Mouse (Mus musculus) frontal cortex, adult 2 months (tissue): Measurements from ENCODE around the gene Erg. TPM values are rescaled to one million over a fixed set of nuclear protein-coding genes. Genes with fewer than 3 reads are reported as not detected.

ENCODE experiments used
- DNase-seq, 2 experiments: peaks; one replicate each; pipeline ENCODE4 v3.0.0; 2022; ENCODE audit warnings: low spot score in 1 of 2; ENCODE audit errors: extremely low spot score in 1 of 2
- polyA plus RNA-seq: library from polyadenylated mRNA; depleted of rRNA; stranded (reverse); fragments of >200 nt; gene quantifications from 2 replicates; pipeline ENCODE4 v1.2.3, GENCODE M21; 2012; rRNA removed

Gene Erg
- polyA plus RNA-seq: 5.7 and 7.2 TPM in 2 replicates

DNA sequence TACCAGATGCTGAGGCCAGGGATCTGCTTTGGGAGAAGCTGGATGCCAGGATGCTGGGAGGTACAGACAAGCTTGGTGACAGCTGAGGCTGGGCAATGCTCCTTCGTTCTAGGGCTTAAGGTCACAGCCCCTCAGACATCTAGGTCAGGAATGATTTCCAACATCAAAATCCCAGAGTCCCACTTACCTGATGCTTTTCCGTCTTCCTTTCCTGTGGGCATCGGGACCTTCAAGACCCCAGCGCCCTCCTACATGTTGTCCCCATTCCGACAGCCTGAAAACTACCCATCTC, at the start of gene Erg:
TSS of gene Erg (minus strand) at position 283 of the 292 bp plus-strand sequence.
- DNase-seq: no peak

DNA sequence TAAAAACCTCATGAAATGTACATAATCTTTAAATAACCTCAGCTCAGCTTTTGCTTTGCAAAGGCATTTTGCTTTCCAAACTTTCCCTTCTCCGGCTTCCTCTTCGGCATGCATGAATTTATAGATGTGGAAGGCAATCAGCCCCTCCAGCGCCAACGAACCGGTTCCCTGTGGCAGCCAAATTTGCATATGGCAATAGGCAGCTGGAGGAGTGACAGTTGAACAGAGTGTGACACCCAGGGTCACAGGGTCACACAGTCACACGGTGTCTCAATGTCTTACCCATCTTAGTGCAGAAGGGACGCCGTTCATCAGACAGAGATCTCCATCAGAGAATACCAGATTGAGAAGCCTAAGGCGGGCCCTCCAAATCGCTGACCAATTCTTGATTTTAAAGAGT, 45.4 kb upstream of the Erg start:
- DNase-seq: no peak

DNA sequence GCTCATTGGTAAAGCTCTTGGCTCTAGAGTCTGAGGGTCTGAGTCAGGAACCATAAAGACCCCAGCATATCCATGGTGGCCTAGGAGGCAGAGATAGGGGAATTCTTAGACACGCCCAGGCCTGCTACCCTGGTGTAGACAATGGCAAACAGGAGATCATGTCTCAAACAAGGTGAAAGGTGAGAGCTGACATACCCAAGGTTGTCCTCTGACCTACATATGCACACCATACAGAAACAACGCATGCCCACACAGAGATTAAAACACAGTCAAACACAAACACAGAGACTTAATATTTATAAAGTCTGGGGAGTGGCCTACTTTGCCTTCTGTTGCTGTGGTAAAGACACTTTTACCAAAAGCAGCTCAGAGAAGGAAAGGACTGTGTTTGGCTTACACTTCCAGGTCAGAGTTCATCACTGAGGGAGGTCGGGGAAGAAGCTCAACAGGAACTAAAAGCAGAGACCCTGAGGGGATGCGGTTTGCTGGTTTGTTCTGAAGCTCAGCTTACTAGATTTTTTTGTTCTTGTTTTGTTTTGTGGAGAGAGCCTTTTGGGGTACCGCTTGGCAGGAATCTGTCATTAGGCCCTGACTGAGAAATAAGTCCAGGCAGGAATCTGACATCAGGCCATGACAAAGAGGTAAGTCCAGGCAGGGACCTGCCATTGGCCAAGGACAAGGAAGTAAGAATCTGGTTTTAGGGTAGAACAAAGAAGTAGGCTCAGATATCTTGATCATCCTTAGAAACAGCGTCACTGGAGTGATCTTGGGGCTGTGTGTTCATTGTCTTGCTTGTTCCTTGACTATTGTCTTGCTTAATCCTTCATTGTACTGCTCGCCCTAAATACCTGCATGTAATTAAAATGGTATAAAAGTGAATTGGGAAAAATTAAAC, 37.7 kb upstream of the Erg start:
- DNase-seq: no peak

DNA sequence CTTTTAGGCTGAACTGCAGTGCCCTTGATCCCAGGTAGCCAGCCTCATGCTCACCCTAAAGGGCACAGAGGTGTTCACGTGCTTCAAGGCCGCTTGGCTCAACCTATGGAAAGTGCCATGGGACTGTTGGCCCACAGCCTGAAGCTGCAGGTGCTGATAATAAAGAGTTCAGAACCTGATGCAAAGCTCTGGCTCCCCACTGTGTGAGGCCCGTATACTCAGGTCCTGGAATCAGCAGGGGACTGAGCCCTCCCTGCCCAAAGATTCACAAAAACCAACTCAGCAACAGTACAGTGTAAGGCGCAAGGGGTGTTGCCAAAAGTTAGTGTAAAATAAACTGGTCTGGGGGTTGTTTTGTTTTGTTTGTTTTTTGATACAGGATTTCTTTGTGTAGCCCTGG, 36.7 kb upstream of the Erg start:
- DNase-seq: no peak

DNA sequence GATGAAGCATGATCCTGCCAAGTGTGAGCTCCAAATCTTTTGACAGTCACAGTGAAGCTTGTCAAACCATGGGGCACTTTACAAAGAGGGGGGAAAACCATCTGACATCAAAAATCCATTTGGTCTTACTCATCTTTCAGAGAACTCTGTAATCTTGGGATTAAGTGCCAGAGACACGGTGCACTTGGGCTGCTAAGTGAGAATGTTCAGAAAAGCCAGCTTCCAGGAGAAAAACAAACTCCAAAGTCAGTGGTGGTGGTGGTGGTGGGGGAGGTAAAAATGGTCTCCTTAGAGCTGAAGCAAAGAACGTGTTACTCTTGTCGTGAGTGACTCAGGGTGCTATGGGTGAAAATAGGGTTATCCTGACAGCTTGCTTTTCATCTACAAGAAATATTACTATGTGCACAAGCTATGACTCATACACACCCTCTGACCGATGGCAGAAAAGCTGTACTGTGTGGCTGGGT, 33.5 kb upstream of the Erg start:
- DNase-seq: no peak

DNA sequence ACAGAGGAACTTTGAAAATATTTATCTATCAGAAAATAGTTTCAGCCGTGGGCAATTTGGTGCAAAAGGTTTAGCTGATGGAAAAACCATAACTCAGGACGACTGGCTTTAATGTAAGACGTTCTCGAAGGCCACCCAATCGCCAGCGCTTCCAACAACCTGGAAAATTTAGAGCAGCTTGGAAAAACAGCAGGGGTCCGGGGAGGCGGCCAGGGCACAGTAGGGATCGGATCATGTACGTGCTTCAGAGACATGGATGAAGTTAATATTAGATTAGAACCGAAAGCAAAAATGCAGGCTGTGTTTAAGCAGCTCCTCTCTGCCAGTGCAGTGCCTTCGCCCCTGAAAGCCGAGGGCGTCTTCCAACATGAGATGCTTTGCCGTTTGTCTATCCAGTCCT, 31.8 kb upstream of the Erg start:
- no peak for DNase-seq

DNA sequence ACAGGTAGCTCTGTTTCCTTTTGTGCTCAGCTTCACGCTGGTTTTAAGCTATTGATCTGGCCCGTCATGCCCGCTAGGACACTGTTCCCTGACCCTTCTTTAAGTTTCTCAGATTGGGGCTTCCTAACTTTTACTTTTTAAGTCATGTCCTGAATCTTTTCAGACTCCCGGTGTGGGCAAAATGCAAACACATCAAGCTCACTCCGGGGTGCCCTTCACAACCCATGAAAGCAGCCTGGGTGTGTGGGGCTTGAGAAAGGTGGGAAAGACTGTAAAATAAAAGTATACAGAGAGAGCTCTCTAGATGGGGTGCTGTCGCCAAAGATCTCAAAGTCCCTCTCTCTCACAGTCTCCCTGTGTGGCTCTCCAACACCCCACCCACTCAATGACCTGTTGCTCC, 31.3 kb upstream of the Erg start:
- no peak for DNase-seq

DNA sequence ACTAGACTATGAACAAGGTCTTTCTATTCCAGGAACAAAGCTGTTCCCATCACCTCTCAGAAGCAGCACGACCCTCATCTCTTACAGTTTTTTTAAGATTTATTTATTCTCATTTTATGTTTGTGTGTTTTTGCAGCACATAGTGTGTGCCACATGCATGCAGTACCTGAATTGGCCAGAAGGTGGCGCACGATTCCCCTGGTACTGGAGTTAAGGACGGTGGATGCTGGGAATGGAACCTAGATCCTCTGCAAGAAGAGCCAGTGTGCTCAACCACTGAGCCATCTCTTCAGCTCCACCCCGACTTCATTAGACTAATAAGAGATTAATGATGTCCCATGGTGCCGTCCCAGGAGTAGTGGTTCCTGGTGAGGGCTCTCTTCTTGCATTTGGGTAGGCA, 29.2 kb upstream of the Erg start:
- DNase-seq: no peak

DNA sequence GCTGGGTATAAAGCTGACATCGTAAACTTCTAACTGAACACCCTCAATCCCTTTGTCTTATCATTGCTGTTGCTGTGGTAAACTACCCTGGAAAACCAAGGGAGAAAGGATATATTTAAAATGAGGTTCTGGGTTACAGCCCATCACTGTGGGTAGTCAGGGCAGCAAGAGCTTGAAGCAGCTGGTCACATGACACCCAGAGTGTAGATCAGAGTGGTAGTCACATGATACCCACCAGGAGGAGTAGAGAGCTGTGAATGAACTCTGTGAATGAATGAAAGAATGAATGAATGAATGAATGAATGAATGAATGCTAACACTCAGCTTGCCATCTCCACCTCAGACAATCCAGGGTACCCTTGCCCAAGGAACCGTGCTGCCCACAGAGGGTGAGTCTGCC, 28.1 kb upstream of the Erg start:
- DNase-seq: no peak

DNA sequence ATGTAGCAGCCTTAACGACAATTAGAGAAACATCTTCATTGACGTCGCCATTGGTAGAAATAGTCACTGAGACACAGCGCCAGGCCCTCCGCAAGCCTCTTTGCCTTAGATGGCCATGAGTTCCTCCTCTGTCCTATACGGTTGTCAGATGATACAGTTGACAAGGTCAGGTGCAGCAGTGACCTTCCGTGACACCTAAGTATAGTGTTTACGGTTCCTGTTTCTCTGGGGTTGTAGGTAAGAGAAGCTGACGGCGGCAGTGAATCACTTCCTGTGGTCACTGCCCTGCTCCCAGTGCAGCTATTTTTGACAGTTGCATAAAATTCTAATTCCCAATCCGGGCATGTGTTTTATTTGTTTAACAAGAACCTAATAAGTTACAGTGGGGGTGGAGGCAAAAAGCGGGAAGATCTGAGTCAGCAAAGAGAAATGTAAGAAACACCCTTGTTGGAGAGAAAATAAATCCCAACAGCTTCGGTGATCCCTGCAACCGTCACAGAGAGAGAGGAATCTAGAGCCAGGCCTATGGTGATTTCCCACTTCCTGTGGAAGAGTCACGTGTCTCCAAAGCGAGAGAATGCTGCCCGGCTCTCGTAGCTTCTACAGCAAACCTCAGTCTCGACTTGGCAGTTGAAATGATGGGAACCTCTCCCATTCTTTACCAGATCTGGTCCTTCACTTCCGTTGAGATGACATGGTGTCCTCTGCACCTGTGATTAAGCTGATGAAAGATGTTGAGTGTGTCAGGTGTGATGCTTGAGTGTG, 25.8 kb upstream of the Erg start:
- no peak for DNase-seq

DNA sequence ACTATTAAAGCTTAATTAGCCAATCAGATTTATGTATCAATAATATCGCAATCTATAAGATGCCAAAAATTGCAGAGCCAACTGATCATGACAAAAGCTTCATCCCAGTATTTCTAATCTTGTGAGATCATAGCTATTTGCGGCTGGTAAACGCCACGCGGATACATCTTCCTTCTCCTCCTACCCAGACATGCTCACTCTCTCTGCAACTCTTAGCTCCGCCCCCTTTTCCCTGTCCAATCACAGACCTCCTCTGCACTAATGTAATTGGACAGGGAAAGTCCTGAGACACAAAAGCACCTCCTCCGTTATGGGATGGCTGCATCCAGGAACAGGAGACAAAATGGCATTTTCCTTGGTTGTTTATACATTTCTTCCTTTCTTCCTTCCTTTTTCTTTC, 22.2 kb upstream of the Erg start:
- no peak for DNase-seq

DNA sequence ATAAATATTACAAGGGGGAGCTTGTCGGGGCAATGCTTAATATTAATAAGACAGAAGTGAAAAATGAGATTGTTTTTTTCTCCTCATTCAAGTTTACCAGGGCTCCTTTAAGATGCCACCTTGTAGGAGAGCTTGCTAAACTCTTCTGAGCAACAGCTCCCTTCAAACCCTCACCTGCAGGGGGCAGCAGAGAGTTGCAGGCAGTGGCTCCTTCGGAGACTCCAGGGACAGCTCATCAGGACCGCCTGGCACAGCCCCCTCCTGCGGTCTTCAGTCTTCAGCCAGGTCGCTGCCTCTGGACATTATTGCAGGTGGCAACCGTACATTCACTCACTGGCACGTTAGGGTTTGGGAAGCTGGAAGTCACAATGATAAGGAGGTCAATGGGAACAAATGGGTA, 18.9 kb upstream of the Erg start:
- peak; percentile 17 to 90 for DNase-seq

DNA sequence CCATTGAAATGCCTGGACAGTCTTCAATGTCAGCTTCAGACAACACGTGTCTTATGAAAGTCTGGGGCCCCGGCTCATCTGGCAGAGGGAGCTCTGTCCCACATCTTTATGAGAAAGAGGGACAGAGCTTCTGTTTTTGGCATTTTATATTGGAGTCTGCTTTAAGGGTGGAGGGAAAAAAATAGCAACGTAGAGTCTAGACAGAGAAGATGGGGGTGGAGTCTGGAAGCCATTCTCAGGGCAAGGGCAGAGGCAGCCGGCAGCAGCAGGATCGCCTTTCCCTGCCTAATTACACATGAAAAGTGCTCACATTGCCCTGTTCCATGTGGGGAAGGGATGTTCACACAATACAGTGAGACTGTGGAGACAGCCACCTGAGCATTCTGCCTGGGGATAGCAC, 16.1 kb upstream of the Erg start:
- no peak for DNase-seq

DNA sequence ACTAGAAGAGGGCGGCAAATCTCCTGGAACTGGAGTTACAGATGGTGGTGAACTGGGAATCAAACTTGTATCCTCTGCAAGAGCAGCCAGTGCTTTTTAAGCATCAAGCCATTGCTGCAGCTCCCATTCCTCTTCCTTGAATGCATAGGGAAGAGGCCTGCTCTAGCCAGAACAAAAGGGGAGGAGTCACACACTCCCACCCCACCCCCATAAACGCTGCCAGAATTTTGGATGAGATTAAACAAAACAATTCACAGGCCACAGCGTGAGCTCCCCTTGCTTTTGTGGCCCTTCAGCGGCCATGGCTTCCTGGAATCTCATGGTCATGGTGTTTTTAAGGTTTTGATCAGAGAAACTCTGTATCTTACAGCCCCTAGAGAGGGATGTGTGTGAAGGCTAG, 15.4 kb upstream of the Erg start:
- DNase-seq: no peak

DNA sequence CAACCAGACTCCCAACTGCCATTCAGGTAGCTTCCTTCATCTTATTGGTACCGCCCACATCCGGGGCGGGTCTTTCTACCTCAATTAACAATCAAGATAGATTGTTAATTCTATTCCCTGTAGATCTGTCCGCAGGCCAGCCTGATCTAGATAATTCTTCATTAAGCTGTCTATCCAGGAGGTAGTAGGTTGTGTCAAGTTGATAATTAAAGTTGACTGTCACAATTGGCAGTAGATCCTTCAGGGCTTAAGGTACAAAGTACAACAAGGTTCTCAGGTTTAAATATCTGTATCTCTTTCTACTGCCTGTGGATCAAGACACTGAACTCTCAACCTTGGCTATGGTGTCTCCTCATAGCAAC, 14.8 kb upstream of the Erg start:
- DNase-seq: no peak

DNA sequence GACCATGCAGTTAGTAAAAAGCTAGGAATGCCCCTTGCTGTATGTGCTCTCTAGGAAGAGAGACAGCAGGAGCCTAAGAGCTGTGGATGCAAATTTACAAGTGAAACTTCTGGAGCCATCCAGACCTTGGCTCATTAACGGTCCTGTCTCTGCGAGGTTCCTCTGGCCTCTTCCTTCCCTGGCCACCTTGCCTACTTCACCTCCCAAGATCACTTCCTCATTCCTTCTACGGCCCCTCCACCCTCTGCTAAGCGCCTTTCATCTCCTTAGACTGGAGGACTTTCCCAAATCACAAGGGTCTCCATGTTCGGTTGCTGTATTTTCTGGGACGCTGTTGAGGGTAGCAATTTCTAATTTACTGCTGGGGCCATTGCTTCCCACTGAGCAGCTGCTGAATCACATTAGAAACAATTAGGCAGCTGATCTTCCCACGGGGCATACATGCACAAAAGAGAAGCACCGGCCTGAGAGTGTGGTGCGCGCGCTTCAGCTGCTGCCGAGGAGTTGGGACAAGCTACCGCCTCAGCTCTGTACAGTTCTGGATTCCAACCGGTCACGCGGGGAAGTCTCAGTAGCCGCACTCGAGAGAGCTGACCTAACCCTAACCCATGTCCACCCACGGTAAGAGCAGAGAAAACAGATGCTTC, 14.3 kb upstream of the Erg start:
- no peak for DNase-seq

DNA sequence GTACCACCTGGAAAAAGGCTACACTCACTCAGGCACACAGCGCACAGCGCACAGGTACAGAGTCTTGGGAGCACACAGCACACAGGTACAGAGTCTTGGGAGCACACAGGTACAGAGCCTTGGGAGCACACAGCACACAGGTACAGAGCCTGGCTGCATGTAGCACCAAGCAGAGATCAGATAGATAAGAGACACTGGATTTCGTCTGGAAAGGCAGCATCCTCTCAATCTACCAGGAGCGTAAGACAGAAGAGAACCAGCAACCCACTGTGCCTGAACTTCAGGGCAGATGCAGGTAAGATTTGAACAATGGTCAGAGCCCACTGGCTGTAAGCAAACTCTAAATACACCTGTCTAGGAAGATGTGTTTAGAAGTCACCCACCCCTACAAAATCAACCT, 12.5 kb upstream of the Erg start:
- DNase-seq: no peak

DNA sequence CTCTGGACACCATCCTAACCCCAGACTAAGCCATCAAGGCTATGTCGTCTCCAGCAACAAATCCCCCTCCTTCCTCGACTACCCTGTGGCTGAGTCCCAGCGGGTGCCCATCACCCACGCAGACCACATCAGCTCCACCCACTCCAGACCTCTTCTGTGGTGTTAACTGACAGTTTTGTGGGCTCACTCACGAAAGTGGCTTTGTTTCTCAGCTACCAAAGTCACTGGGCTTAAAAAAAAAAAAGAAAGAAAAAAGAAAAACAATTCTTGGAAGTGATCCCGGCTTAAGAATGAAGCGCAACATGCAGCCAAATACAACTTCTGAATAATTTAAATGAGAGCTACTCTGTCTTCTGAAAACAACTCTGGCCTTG, 11.2 kb upstream of the Erg start:
- peak in 1 of 2 experiments; percentile 18 for DNase-seq

DNA sequence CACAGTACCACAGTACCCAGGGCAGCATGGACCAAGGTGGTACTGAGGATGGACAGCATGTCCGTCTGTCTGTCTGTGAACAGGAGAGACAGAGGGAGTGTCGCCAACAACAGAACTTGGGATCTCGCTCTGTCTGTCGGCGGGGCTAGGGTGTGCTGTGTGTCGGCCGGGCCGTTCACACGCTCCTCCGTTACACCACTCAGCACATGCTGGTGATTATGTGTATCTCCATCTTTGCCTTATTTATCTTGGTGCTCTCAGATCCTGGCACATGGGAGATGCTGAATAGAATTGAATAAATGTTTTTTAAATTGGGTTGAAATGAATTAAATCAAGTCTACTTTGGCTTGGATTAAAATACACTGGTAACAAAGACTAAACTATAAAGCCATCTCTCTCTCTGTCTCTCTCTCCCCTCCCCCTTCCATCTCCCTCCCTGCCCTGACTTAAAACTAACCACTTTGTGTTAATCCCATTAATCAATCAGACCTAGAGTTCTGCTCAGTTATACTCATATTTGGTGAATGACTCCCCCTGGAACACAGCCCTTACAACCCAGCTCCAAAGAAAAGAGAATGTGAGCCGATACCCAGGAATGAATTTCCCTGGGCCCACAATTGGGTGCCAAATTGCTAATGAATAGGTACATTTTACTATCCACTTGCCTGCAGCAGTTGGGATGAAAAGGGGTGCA, 10.6 kb upstream of the Erg start:
- no peak for DNase-seq

DNA sequence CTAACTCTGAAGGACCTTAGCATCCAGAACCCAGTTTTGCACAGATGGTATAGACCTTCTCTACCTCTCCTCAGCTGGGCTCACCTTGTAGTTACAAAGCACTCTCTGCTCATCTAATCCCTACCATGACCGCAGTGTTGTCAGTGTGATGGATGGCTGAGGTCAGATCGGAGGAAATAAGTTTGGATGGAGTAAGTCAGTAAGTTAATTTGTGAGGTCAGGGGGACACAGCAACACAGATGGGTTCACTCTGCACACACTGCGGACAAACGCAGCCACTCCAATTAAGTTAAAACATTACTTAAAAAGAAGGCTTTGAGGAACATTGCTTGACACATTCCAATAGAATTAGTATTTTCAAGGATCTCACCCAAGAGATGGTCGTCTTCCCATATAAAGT, 2.5 kb upstream of the Erg start:
- DNase-seq: no peak

DNA sequence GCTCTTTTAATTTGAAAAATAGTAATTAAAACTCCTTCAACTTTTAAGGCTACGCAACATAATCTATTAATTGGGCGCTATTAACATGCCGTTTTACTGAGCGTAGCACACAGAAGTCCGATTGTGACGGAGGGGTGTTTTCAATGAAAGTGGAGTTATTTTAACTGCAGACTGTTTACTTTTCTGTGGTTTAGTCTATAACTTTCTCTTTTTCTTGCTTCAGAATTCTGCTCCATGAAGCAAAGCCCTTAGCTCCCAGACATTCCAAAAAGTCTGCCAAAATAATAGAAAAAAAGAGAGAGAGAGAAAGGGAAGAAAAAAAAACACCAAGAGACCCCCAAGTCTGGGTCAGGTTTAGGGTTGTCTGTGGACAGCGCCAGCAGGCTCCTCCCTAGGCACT, 333 bp upstream of the Erg start:
- DNase-seq: no peak
